Mouse (Mus musculus) heart, postnatal 14 days (tissue): ENCODE data around the gene Nupr1. TPM values are rescaled to one million over a fixed set of nuclear protein-coding genes. Genes with fewer than 3 reads are reported as not detected.

Experiments used
- DNase-seq, 2 experiments: peaks; one replicate each; pipeline ENCODE4 v3.0.0; 2021 to 2022
- intact Hi-C: fragments of 180-260 bp; cut with DNase I; formaldehyde crosslinking; loops from one replicate; pipeline ENCODE4 v1.15.1; 2025
- long read RNA-seq, 2 experiments: library from polyadenylated mRNA; stranded (forward); transcript quantifications; one replicate each; pipeline ENCODE4 v2.0.0; 2021
- total RNA-seq, 2 experiments: library from RNA; stranded (reverse); gene quantifications; 2 replicates each; pipeline ENCODE4 v1.2.3; 2021

Nupr1 gene
- total RNA-seq = 1 to 10 TPM; 8.7 to 9.2 TPM
- long read RNA-seq, experiment 1, transcript Nupr1-201 (3 exons, 829 nt) = major isoform, 9 of 10 reads
- long read RNA-seq, experiment 1, partial matches to known transcripts = 0 of 10 reads
- long read RNA-seq, experiment 1, other reads (novel, unspliced or antisense) = 1 of 10 reads
- long read RNA-seq, experiment 2, transcript Nupr1-201 (3 exons, 829 nt) = major isoform, 9 of 9 reads
- long read RNA-seq, experiment 2, partial matches to known transcripts = 0 of 9 reads
- long read RNA-seq, experiment 2, other reads (novel, unspliced or antisense) = 0 of 9 reads

DNA sequence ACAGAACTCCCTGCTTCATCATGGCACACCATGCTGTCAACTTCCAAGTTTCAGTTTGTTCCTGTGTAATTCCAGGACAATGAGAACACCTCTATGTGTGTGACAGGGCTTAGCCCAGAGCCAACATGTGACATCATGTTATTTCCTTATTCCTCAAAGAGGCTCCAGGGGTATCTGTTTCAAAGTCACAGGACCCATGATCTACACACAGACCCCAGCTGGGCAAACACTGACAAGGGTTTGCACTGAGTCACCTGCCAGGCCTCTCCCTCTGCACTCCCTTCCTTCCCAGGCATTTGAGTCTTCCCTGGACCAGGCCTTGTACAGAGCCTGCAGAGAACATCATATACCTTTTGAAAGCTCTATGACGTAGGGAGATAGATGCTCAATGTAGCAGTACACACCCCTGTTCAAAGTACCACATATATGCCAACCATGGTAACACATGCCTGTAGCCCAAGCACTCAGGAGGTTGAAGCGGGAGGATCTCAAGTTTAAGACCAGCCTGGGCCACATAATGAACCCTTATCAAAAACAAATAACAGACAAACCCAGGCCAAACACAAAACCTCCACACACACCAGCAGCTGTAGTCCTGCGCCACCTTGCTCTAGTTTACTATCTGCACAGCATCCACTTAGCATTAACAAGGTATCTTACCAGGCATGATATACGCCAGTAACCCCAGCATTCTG is at the start of gene Nupr1:
Nupr1 (minus strand) TSS at position 38 of the 695 bp plus-strand sequence.
- no peak for DNase-seq
- intact Hi-C loops = no loop called here

- intact Hi-C loops = no loop called here
- DNase-seq = no peak
Observed at GRCm38 (mm10) chr7:126679683-126680082, 49.0 kb upstream of the Nupr1 start.

GRCm38 (mm10) chr7:126678545-126679341 is 48.1 kb upstream of the Nupr1 start:
- intact Hi-C loops = no loop called here
- no peak for DNase-seq

- no peak for DNase-seq
- intact Hi-C loops = no loop called here
Observed at GRCm38 (mm10) chr7:126676631-126677220, 46.1 kb upstream of the Nupr1 start.

- intact Hi-C loops = no loop called here
- peak; percentile 63 to 66 for DNase-seq
Observed at GRCm38 (mm10) chr7:126676207-126676606, 45.5 kb upstream of the Nupr1 start, which contains the start of gene Sult1a1. Gene Sult1a1 (minus strand): TSS chr7:126676432.

DNA sequence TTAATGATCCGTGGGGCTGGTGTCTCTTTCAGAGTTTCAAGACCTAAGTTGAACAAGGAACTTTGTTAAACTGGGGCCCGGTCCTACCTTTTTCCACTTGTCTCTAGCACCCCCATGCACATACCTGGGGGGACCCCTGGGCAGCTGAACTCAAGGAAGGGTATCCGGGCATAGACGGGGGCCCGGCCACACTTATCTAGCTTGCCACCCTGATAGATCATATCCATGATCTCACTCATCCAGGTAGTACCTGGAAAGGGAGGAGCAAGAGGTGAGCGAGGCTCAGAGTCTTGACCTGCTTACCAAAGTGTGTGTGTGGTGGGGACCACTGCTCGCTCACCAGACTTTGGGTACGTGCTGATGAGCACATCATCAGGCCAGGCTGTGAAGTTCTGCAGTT is 44.4 kb upstream of the Nupr1 start:
- intact Hi-C loops = no loop called here
- no peak for DNase-seq

- no peak for DNase-seq
- intact Hi-C loops = no loop called here
Observed at GRCm38 (mm10) chr7:126672111-126672510, 41.5 kb upstream of the Nupr1 start.

DNA sequence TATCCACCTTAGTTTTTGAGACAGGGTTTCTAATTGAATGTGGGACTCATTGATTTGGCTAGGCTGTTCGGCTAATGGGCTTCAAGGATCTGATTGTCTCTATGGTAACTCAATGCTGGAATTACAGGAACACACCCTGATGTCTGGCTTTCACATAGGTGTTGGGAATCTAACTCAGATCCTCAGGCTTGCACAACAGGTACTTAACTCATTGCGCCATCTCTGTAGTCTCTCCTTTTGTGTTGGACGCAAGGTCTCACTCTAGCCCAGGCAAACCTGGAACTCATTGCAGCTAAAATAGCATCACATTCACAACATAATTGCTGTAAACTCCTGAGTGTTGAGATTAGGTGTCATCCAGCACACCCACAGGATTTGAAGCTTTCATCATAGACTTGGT is 39.5 kb upstream of the Nupr1 start:
- intact Hi-C loops = no loop called here
- no peak for DNase-seq

DNA sequence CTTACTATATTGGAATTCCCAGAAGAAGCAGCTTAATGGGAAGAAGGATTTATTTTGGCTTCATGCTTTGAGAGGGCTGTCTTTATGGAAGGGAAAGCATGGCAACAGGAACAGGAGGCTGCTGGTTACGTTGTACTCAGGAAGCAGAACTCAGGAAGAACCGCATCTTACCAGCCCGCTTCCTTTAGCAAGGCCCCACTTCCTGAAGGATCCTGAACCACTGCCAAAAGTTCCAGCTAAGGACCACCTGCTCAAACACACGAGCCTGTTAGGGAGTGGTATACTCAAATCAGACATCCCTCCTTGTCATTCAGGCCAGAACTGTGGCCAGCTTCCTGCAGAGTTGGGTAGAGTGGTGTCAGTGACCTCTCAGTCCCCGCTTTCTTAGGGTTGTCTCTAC is 37.8 kb upstream of the Nupr1 start:
- intact Hi-C loops = no loop called here
- DNase-seq = no peak

- DNase-seq = no peak
Observed at GRCm38 (mm10) chr7:126667495-126668090, 36.9 kb upstream of the Nupr1 start.

GRCm38 (mm10) chr7:126665269-126665668 is 34.6 kb upstream of the Nupr1 start:
- DNase-seq = peak in 1 of 2 experiments; percentile 34
- intact Hi-C loops = no loop called here

More at GRCm38 (mm10) chr7:126667495-126668090, 36.9 kb upstream of the Nupr1 start:
- intact Hi-C loops = no loop called here

GRCm38 (mm10) chr7:126663646-126664045 is 33.0 kb upstream of the Nupr1 start:
- DNase-seq = no peak
- intact Hi-C loops = no loop called here

DNA sequence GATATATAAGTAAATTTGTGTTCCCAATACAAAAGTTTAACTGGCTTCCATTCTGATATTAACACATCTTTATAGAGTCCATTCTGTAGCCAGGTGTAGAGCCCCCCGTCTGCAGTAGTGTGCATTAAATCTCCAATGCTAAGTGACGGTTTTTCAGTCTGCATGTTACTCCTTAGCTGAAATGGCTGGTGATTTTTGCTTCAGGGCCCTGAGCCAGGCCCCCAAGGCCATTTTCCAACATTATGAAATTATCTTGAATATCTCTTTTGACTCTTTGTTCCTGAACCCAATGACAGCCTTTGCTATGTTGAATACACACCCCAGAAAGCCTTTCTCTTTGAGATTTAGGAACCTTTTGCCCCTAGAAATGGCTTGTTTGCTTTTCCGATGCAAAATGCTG is 29.1 kb upstream of the Nupr1 start:
- no peak for DNase-seq
- intact Hi-C loops = no loop called here

- intact Hi-C loops = no loop called here
- no peak for DNase-seq
Observed at GRCm38 (mm10) chr7:126657522-126657921, 26.9 kb upstream of the Nupr1 start.

- intact Hi-C loops = no loop called here
- no peak for DNase-seq
Observed at GRCm38 (mm10) chr7:126655695-126656094, 25.0 kb upstream of the Nupr1 start.

- DNase-seq = no peak
- intact Hi-C loops = no loop called here
Observed at GRCm38 (mm10) chr7:126653991-126654390, 23.3 kb upstream of the Nupr1 start.

DNA sequence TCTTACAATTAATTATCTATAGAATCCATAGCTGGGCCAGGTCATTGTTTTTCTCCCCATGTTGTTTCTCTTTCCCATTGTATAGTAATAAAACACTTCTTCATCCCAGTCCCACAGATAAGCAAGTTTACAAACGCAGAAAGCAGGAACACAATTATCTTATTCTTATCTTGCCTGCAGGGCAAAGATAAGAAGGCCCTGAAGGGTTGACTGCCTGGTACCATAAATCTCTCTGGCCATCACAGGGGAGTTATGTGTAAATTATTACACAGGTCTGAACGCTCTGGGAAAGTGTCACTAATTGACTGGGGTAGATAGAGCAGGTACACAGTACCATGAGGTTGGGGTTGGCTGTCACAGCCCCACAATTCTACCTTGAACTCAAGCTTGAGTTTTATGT is 20.2 kb upstream of the Nupr1 start:
- intact Hi-C loops = no loop called here

GRCm38 (mm10) chr7:126649231-126650051 is 18.8 kb upstream of the Nupr1 start, which contains the start of gene Sgf29:
Gene Sgf29 (plus strand): TSS chr7:126649309.
- peak; percentile 96 to 97 for DNase-seq
- intact Hi-C loops = loop anchor here (10.0 kb wide), 1 partner anchor 165 kb away; the partner anchor contains the start of gene Tufm

More for the DNA sequence above, 20.2 kb upstream of the Nupr1 start:
- no peak for DNase-seq

DNA sequence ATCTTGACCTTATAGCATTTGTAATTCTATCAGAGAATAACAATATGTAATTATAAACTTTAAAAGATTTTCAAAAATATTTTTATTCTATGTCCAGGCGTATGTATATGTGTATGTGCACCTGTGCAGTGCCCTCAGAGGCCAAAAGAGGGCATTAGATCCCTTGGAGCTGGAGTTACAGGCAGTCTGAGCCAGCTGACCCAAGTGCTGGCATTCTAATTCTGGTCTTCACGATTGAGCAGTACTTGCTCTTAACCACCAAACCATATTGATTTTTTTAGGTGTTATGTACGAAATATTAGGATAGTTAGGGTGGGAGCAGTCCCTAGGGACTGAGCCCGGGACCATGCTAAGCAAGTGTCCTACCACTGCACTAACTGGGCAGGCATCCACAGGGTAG is 17.8 kb upstream of the Nupr1 start:
- DNase-seq = no peak
- intact Hi-C loops = loop anchor here (10.0 kb wide), 1 partner anchor 164 kb away; the partner anchor contains the start of gene Tufm
